Mouse (Mus musculus) heart, adult 2 months (tissue): Measurements from ENCODE around the gene Rnf10. TPM values are rescaled to one million over a fixed set of nuclear protein-coding genes. Genes with fewer than 3 reads are reported as not detected.

Source experiments
- DNase-seq, 2 experiments: peaks; one replicate each; pipeline ENCODE4 v3.0.0; 2021
- H3K27ac ChIP-seq: fragments of 200-600 bp; 2 replicates; pipeline ENCODE4 v1.8.1; 2022
- H3K27me3 ChIP-seq: fragments of 200-500 bp; 2 replicates; pipeline ENCODE4 v1.6.1; 2012; ENCODE audit warnings: mild to moderate bottlenecking, low read length, inconsistent platforms, mixed read lengths; ENCODE audit not compliant: control insufficient read depth, insufficient read depth
- H3K36me3 ChIP-seq: fragments of 200-500 bp; 2 replicates; pipeline ENCODE4 v1.6.1; 2012; ENCODE audit warnings: low read length, inconsistent platforms; ENCODE audit not compliant: control insufficient read depth, insufficient read depth
- H3K4me1 ChIP-seq: fragments of 200-500 bp; 2 replicates; pipeline ENCODE4 v1.6.1; 2011; ENCODE audit warnings: low read length; ENCODE audit not compliant: control insufficient read depth, insufficient read depth
- H3K4me3 ChIP-seq: fragments of 200-600 bp; 2 replicates; pipeline ENCODE4 v1.8.1; 2022
- H3K79me2 ChIP-seq: fragments of 200-500 bp; replicated peaks from 2 replicates; pipeline ENCODE4 v1.6.1; 2012; ENCODE audit warnings: mild to moderate bottlenecking, inconsistent platforms, low read length, moderate library complexity, mixed read lengths; ENCODE audit not compliant: control insufficient read depth, insufficient read depth
- H3K9ac ChIP-seq: fragments of 200-500 bp; 2 replicates; pipeline ENCODE4 v1.6.1; 2012; ENCODE audit warnings: low read depth, mild to moderate bottlenecking, control low read depth, inconsistent platforms, low read length, mixed read lengths
- CTCF ChIP-seq: fragments of 200-600 bp; IDR thresholded peaks from 2 replicates; pipeline ENCODE4 v1.8.1; 2022; ENCODE audit warnings: antibody characterized with exemption, mild to moderate bottlenecking, moderate library complexity
- EP300 ChIP-seq: fragments of 200-500 bp; IDR thresholded peaks from 2 replicates; pipeline ENCODE4 v1.6.1; 2011; ENCODE audit warnings: low read depth, low read length, control low read depth; ENCODE audit not compliant: insufficient read depth
- POLR2A ChIP-seq: fragments of 200-500 bp; IDR thresholded peaks from 2 replicates; pipeline ENCODE4 v1.6.1; 2011; ENCODE audit warnings: mild to moderate bottlenecking, low read depth, low read length, control low read depth; ENCODE audit not compliant: insufficient read depth
- WGBS: fragments of 180-500 bp; shearing (Covaris S2); methylation state at CpG from one replicate; pipeline ENCODE4 v1.1.7; 2018; 5-methylcytosine and 5-hydroxymethylcytosine counted together
- intact Hi-C: fragments of 180-260 bp; cut with DNase I; formaldehyde crosslinking; loops from one replicate; pipeline ENCODE4 v1.15.1; 2025
- long read RNA-seq: library from polyadenylated mRNA; stranded (forward); transcript quantifications from one replicate; pipeline ENCODE4 v2.0.0, GENCODE M21; 2021
- polyA plus RNA-seq: library from polyadenylated mRNA; depleted of rRNA; stranded (reverse); fragments of >200 nt; gene quantifications from 2 replicates; pipeline ENCODE4 v1.2.3, GENCODE M21; 2012; rRNA removed
- total RNA-seq, 2 experiments: library from RNA; stranded (reverse); gene quantifications; 2 replicates each; pipeline ENCODE4 v1.2.3; 2021

Gene Rnf10
- total RNA-seq (100 to 1,000 TPM; 391 to 397 TPM), polyA plus RNA-seq (175 and 205 TPM in 2 replicates)
- long read RNA-seq, transcript Rnf10-201 (17 exons, 3,106 nt), result minor isoform, 26 of 325 reads
- long read RNA-seq, transcript Rnf10-203 (17 exons, 3,476 nt), result minor isoform, 13 of 325 reads
- long read RNA-seq, transcript Rnf10-202 (17 exons, 3,112 nt), result major isoform, 215 of 325 reads
- long read RNA-seq, partial matches to known transcripts, result 41 of 325 reads
- long read RNA-seq, other reads (novel, unspliced or antisense), result 29 of 325 reads

DNA sequence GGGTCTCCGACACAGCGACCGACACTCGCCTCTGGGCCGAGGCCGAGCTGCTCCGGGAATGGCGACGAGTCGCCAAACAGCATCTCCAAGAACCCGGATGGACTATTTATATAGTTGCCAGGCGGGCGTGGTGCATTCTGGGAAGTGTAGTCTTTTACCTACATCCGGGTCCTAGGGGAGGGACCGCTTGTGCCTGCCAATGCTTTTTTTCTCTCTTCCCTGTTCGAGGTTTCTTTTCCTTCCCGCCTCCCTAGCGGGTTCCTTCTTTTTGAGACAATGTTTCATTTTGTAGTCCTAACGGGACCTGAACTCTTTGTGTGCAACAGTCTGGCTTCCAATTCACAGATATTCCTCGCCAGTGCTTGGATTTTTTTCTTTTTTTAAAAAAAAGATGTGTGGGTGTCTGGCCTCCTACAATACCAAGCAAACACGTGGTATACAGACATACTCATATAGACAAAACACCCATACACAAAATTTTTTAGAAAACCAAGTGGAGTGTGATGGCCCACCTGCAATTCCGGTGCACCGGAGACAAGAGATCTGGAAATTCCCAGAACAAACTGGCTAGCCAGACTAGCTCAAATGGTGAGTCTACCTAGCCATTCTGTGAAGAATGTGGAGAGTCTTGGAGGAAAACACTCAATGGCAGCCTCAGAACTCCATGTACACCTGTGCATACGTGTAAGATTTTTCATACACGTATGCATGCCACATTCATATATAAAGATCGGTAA lies at the start of gene Rnf10:
Gene Rnf10, minus strand, starts transcription at position 87 of the 737 bp plus-strand sequence.
- Histone ChIP-seq H3K27me3 (no peaks in the 10 kb centered on the region), H3K36me3 (peaks cover 26% of the 10 kb centered on the region), H3K79me2 (peaks cover 13% of the 10 kb centered on the region), H3K4me3 (peak within 1 kb of the TSS; percentile 88), H3K27ac (peak within 1 kb of the TSS; percentile 95), H3K4me1 (peaks cover 17% of the 10 kb centered on the region), H3K9ac (peak within 1 kb of the TSS; percentile 100)
- DNase-seq, result peak; percentile 96 to 100
- WGBS, result 12% methylated on average over 26 of the region's 26 CpGs
- TF ChIP-seq EP300 (peak; percentile 67; the same call in 1 of the 2 replicates), CTCF (no peak), POLR2A (peak; percentile 99)
- intact Hi-C loops, result loop anchor here (2.0 to 10.0 kb wide), 4 partner anchors 28 to 212 kb away; partner anchors contain the start of genes Dynll1, Sirt4 and Srsf9

DNA sequence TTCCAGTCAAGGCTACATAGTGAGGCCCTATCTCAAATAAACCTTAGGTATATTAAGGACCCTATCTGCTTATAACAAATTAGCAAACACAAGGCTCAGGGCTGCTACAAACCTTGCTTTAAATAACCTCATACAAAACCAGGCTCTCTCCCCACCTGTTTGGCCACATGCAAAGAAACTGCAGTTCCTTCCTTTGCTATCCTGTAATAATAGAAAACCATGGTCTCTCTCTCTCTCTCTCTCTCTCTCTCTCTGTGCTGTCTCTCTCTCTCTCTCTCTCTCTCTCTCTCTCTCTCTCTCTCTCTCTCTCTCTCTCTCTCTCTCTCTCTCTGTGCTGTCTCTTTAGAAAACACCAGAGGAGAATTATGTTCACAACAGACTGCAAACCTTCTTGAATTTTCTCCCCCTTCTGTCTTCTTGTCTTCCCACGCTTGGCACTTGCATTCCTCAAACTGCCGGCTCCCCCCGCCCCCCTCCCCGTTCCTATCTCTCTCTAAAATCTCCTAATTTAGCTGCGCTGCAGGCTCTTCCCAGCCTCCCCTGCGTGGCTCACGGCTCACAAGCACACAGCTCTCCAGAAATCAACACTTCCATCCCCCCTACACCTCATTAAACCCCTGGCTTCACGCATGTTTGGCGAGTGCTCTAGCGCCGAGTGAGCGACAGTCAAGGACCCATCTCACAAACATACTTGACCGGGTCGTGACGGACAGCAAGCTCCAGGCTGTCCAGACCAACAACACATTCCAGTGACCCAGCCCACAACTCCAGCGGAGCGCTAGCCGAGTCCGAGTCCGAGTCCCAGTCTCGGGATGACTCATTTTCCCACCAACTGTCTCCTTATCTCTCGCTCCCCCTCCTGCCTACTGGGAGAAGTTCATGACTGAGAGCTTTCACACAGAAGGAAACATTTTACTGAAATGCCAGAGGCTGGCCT lies 46.6 kb upstream of the Rnf10 start:
- Histone ChIP-seq H3K9ac (peak overlapping the region; percentile 12), H3K4me1 (no peaks in the 10 kb centered on the region), H3K79me2 (no peaks in the 10 kb centered on the region), H3K4me3 (peak overlapping the region; percentile 53), H3K27ac (peak overlapping the region; percentile 68), H3K36me3 (no peaks in the 10 kb centered on the region), H3K27me3 (no peaks in the 10 kb centered on the region)
- peak; percentile 49; the same call in 1 of the 2 replicates for TF ChIP-seq POLR2A
- TF ChIP-seq CTCF, result peak; percentile 69
- 0 out of 2 replicates have a peak, but pooled peaks have one; percentile 40 for TF ChIP-seq EP300
- intact Hi-C loops, result loop anchor here (2.0 kb wide), 1 partner anchor 18 kb away; the partner anchor contains the start of gene Dynll1
- peak; percentile 75 to 81 for DNase-seq
- 1% methylated on average over 22 of the region's 22 CpGs for WGBS

DNA sequence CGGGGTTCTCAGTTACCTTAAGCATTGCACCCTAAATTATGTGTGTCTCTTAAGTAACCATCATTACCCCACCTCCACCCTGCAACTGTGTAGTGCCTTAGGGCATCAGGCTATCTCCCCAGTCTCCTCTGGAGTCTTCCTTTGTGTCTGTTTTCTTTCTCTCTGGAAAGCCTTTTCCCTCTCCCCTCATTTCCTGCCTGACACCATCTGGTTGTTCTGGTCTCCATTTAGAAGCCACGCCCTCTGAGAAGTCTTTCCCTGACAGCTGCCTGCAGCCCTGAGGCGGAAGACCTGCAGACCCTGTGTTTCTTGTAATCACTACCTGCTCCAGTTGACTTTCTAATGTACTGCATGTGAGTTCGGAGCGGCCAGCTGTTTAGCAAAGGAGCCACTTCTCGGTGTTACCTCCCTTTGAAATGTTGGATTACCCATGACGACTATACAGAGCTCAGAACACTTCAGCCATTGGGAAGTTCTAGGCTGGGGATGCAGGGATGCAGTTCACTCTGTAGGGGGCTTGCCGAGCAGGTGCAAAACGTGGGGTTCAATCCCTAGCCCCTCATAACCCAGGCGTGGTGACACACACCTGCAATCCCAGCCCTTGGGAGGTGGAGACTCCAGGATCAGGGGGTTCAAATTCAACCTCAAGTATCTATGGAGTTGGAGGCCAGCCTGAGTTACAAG lies 45.1 kb upstream of the Rnf10 start:
- no peak for TF ChIP-seq CTCF
- no peak for TF ChIP-seq EP300
- no peaks in the 10 kb centered on the region for H3K79me2 ChIP-seq
- no peaks in the 10 kb centered on the region for H3K27me3 ChIP-seq
- WGBS, result 32% methylated on average over 10 of the region's 10 CpGs
- no peaks in the 10 kb centered on the region for H3K36me3 ChIP-seq
- no peak overlapping the region for H3K4me3 ChIP-seq
- DNase-seq, result no peak
- intact Hi-C loops, result loop anchor here (2.0 kb wide), 1 partner anchor 17 kb away; the partner anchor contains the start of gene Dynll1
- no peaks in the 10 kb centered on the region for H3K4me1 ChIP-seq
- no peak overlapping the region for H3K9ac ChIP-seq
- no peak overlapping the region for H3K27ac ChIP-seq

DNA sequence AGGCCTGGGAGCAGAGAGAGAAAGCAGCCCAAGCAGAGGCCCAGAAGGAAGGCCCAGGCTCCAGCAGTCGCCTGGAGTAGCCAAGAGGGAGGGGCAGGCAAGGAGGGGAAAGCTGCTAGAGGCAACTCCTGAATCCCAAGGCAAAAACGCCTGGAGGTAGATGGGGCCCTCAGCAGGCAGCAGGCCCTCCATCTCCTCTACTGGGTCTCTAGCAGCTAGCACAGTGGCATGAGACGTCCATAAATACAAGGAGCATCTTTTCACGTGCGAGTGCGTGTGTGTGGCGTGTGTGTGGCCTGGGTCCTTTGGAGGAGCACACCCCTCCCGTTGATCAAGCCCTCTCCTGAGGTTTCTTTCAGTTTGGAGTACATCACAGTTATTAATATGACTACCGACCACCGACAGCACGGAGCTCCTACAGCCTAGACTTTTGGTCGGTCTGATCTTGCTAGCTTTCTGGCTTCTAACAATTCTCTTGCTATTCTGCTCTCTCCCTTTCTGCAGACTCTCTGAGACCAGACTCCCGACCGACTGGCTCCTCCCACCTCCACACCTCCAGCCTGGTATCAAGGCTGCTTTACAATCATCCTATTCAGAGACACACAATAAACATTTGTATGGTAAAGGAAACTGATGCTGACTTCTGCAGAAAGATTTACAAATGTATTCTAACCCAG lies 44.4 kb upstream of the Rnf10 start:
- intact Hi-C loops, result no loop called here
- H3K4me3 ChIP-seq, result no peak overlapping the region

DNA sequence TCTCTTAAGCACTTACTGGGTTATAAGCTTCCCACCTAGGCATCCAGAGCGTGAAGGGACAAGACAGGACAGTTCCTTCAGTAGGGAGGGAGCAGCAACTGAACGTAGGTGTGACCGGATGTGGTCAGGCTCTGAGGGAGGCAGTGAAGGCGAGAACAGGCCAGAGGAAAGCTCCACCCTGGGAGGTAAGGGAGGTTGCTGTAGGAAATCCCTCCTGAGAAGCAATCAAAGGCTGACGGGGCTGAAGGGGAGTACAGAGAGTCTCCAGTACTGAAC lies 40.9 kb upstream of the Rnf10 start:
- no peaks in the 10 kb centered on the region for H3K4me1 ChIP-seq
- no peak overlapping the region for H3K4me3 ChIP-seq
- no peaks in the 10 kb centered on the region for H3K36me3 ChIP-seq
- no peak overlapping the region for H3K27ac ChIP-seq
- no peak for DNase-seq
- intact Hi-C loops, result no loop called here
- TF ChIP-seq POLR2A, result no peak
- no peak for TF ChIP-seq CTCF
- TF ChIP-seq EP300, result no peak
- H3K27me3 ChIP-seq, result no peaks in the 10 kb centered on the region
- WGBS, result 48% methylated on average over 5 of the region's 5 CpGs
- no peaks in the 10 kb centered on the region for H3K79me2 ChIP-seq
- no peak overlapping the region for H3K9ac ChIP-seq

More for the DNA sequence above, 44.4 kb upstream of the Rnf10 start:
- no peak for DNase-seq
- H3K27ac ChIP-seq, result no peak overlapping the region
- H3K79me2 ChIP-seq, result no peaks in the 10 kb centered on the region
- H3K36me3 ChIP-seq, result no peaks in the 10 kb centered on the region
- no peaks in the 10 kb centered on the region for H3K4me1 ChIP-seq
- H3K27me3 ChIP-seq, result no peaks in the 10 kb centered on the region
- no peak for TF ChIP-seq CTCF
- no peak for TF ChIP-seq EP300
- TF ChIP-seq POLR2A, result no peak
- no peak overlapping the region for H3K9ac ChIP-seq
- 33% methylated on average over 14 of the region's 14 CpGs for WGBS
